Mouse (Mus musculus): ENCODE results near the gene Tmem262. TPM values are rescaled to one million over a fixed set of nuclear protein-coding genes. Genes with fewer than 3 reads are reported as not detected.
"Not testable (repeated sequence)": the region's sequence is repeated elsewhere in the genome, so short reads cannot be mapped to it uniquely, and the experiment has no call there.

The Tmem262 gene
- polyA plus RNA-seq (2014; fragmentation: Nextera tagmentation; extraction: Ambion mirVana): not detected in 2 replicates

- Histone ChIP-seq H3K4me1 (ENCODE audit: control insufficient read depth, insufficient read depth, low read length) (peaks cover 13% of the 10 kb centered on the region), H3K27ac (ENCODE audit: low read depth, low read length) (no peak within 1 kb of the TSS), H3K36me3 (ENCODE audit: control insufficient read depth, insufficient read depth, low read length) (peaks cover 3% of the 10 kb centered on the region), H3K27me3 (ENCODE audit: control insufficient read depth, insufficient read depth, low read length) (no peaks in the 10 kb centered on the region), H3K9me3 (ENCODE audit: control insufficient read depth, low read length) (no peaks in the 10 kb centered on the region), H3K4me3 (ENCODE audit: low read depth, low read length) (no peak within 1 kb of the TSS), H3K9ac (ENCODE audit: low read length) (no peak within 1 kb of the TSS), H3K4me2 (ENCODE audit: low read depth) (no peak within 1 kb of the TSS)
- ATAC-seq (ENCODE audit: insufficient read depth, low FRiP score, low TSS enrichment): no peak
- DNase-seq (ENCODE audit: low spot score): no peak
- WGBS: 92% methylated on average over 12 of the region's 12 CpGs
Measured at GRCm38 (mm10) chr19:6079983-6080480, at the start of gene Tmem262. Tmem262 (plus strand) TSS chr19:6080033.

- Histone ChIP-seq H3K4me3 (ENCODE audit: low read depth, low read length) (no peak overlapping the region), H3K27ac (ENCODE audit: low read depth, low read length) (no peak overlapping the region), H3K9ac (ENCODE audit: low read length) (no peak overlapping the region), H3K4me1 (ENCODE audit: control insufficient read depth, insufficient read depth, low read length) (no peaks in the 10 kb centered on the region), H3K36me3 (ENCODE audit: control insufficient read depth, insufficient read depth, low read length) (no peaks in the 10 kb centered on the region), H3K9me3 (ENCODE audit: control insufficient read depth, low read length) (no peaks in the 10 kb centered on the region), H3K4me2 (ENCODE audit: low read depth) (no peak overlapping the region), H3K27me3 (ENCODE audit: control insufficient read depth, insufficient read depth, low read length) (no peaks in the 10 kb centered on the region)
- WGBS: 77% methylated on average over 14 of the region's 14 CpGs
- DNase-seq (ENCODE audit: low spot score) (no peak), ATAC-seq (ENCODE audit: insufficient read depth, low FRiP score, low TSS enrichment) (no peak)
Measured at GRCm38 (mm10) chr19:6030520-6031280, 49.1 kb upstream of the Tmem262 start.

GRCm38 (mm10) chr19:6035966-6036585 is 43.8 kb upstream of the Tmem262 start:
- 82% methylated on average over 9 of the region's 9 CpGs for WGBS
- H3K36me3 ChIP-seq (ENCODE audit: control insufficient read depth, insufficient read depth, low read length): no peaks in the 10 kb centered on the region
- no peak overlapping the region for H3K27ac ChIP-seq (ENCODE audit: low read depth, low read length)
- H3K4me3 ChIP-seq (ENCODE audit: low read depth, low read length): no peak overlapping the region
- H3K27me3 ChIP-seq (ENCODE audit: control insufficient read depth, insufficient read depth, low read length): no peaks in the 10 kb centered on the region
- no peaks in the 10 kb centered on the region for H3K4me1 ChIP-seq (ENCODE audit: control insufficient read depth, insufficient read depth, low read length)
- no peak for ATAC-seq (ENCODE audit: insufficient read depth, low FRiP score, low TSS enrichment)
- no peak for DNase-seq (ENCODE audit: low spot score)
- no peaks in the 10 kb centered on the region for H3K9me3 ChIP-seq (ENCODE audit: control insufficient read depth, low read length)
- H3K9ac ChIP-seq (ENCODE audit: low read length): no peak overlapping the region
- no peak overlapping the region for H3K4me2 ChIP-seq (ENCODE audit: low read depth)

GRCm38 (mm10) chr19:6037695-6038094 is 42.1 kb upstream of the Tmem262 start:
- ATAC-seq (ENCODE audit: insufficient read depth, low FRiP score, low TSS enrichment): no peak

GRCm38 (mm10) chr19:6038326-6038725 is 41.5 kb upstream of the Tmem262 start:
- 89% methylated on average over 7 of the region's 7 CpGs for WGBS
- no peak for DNase-seq (ENCODE audit: low spot score)
- Histone ChIP-seq H3K27ac (ENCODE audit: low read depth, low read length) (no peak overlapping the region), H3K4me3 (ENCODE audit: low read depth, low read length) (no peak overlapping the region), H3K4me2 (ENCODE audit: low read depth) (no peak overlapping the region), H3K36me3 (ENCODE audit: control insufficient read depth, insufficient read depth, low read length) (no peaks in the 10 kb centered on the region), H3K4me1 (ENCODE audit: control insufficient read depth, insufficient read depth, low read length) (no peaks in the 10 kb centered on the region), H3K9ac (ENCODE audit: low read length) (no peak overlapping the region), H3K27me3 (ENCODE audit: control insufficient read depth, insufficient read depth, low read length) (no peaks in the 10 kb centered on the region), H3K9me3 (ENCODE audit: control insufficient read depth, low read length) (no peaks in the 10 kb centered on the region)
- no peak for ATAC-seq (ENCODE audit: insufficient read depth, low FRiP score, low TSS enrichment)

More at GRCm38 (mm10) chr19:6037695-6038094, 42.1 kb upstream of the Tmem262 start:
- no peak overlapping the region for H3K9ac ChIP-seq (ENCODE audit: low read length)
- H3K4me2 ChIP-seq (ENCODE audit: low read depth): no peak overlapping the region
- H3K4me3 ChIP-seq (ENCODE audit: low read depth, low read length): no peak overlapping the region
- H3K9me3 ChIP-seq (ENCODE audit: control insufficient read depth, low read length): no peaks in the 10 kb centered on the region
- no peaks in the 10 kb centered on the region for H3K36me3 ChIP-seq (ENCODE audit: control insufficient read depth, insufficient read depth, low read length)
- no peaks in the 10 kb centered on the region for H3K4me1 ChIP-seq (ENCODE audit: control insufficient read depth, insufficient read depth, low read length)
- no peak for DNase-seq (ENCODE audit: low spot score)
- H3K27ac ChIP-seq (ENCODE audit: low read depth, low read length): no peak overlapping the region
- no peaks in the 10 kb centered on the region for H3K27me3 ChIP-seq (ENCODE audit: control insufficient read depth, insufficient read depth, low read length)

- Histone ChIP-seq H3K9ac (ENCODE audit: low read length) (no peak overlapping the region), H3K9me3 (ENCODE audit: control insufficient read depth, low read length) (no peaks in the 10 kb centered on the region), H3K36me3 (ENCODE audit: control insufficient read depth, insufficient read depth, low read length) (no peaks in the 10 kb centered on the region), H3K4me1 (ENCODE audit: control insufficient read depth, insufficient read depth, low read length) (no peaks in the 10 kb centered on the region), H3K4me2 (ENCODE audit: low read depth) (no peak overlapping the region), H3K27ac (ENCODE audit: low read depth, low read length) (no peak overlapping the region), H3K4me3 (ENCODE audit: low read depth, low read length) (no peak overlapping the region), H3K27me3 (ENCODE audit: control insufficient read depth, insufficient read depth, low read length) (no peaks in the 10 kb centered on the region)
- ATAC-seq (ENCODE audit: insufficient read depth, low FRiP score, low TSS enrichment) (no peak), DNase-seq (ENCODE audit: low spot score) (no peak)
Measured at GRCm38 (mm10) chr19:6040002-6040401, 39.8 kb upstream of the Tmem262 start.

- H3K27ac ChIP-seq (ENCODE audit: low read depth, low read length): no peak overlapping the region
- H3K4me3 ChIP-seq (ENCODE audit: low read depth, low read length): no peak overlapping the region
- H3K36me3 ChIP-seq (ENCODE audit: control insufficient read depth, insufficient read depth, low read length): no peaks in the 10 kb centered on the region
- 84% methylated on average over 9 of the region's 9 CpGs for WGBS
- no peak overlapping the region for H3K4me2 ChIP-seq (ENCODE audit: low read depth)
- no peaks in the 10 kb centered on the region for H3K27me3 ChIP-seq (ENCODE audit: control insufficient read depth, insufficient read depth, low read length)
- DNase-seq (ENCODE audit: low spot score) (no peak), ATAC-seq (ENCODE audit: insufficient read depth, low FRiP score, low TSS enrichment) (no peak)
- peaks cover 6% of the 10 kb centered on the region for H3K4me1 ChIP-seq (ENCODE audit: control insufficient read depth, insufficient read depth, low read length)
- no peak overlapping the region for H3K9ac ChIP-seq (ENCODE audit: low read length)
- no peaks in the 10 kb centered on the region for H3K9me3 ChIP-seq (ENCODE audit: control insufficient read depth, low read length)
Measured at GRCm38 (mm10) chr19:6042293-6042692, 37.5 kb upstream of the Tmem262 start.

- not testable (repeated sequence) for H3K36me3 ChIP-seq (ENCODE audit: control insufficient read depth, insufficient read depth, low read length); H3K9ac ChIP-seq (ENCODE audit: low read length); ATAC-seq (ENCODE audit: insufficient read depth, low FRiP score, low TSS enrichment); H3K4me2 ChIP-seq (ENCODE audit: low read depth); DNase-seq (ENCODE audit: low spot score); H3K4me3 ChIP-seq (ENCODE audit: low read depth, low read length); H3K9me3 ChIP-seq (ENCODE audit: control insufficient read depth, low read length); H3K27ac ChIP-seq (ENCODE audit: low read depth, low read length); H3K27me3 ChIP-seq (ENCODE audit: control insufficient read depth, insufficient read depth, low read length)
- peaks cover 10% of the 10 kb centered on the region for H3K4me1 ChIP-seq (ENCODE audit: control insufficient read depth, insufficient read depth, low read length)
- 81% methylated on average over 4 of the region's 4 CpGs for WGBS
Measured at GRCm38 (mm10) chr19:6044102-6044501, 35.7 kb upstream of the Tmem262 start.
